Mouse (Mus musculus): ENCODE measurements around the gene 2310011J03Rik.

The 2310011J03Rik gene

DNA sequence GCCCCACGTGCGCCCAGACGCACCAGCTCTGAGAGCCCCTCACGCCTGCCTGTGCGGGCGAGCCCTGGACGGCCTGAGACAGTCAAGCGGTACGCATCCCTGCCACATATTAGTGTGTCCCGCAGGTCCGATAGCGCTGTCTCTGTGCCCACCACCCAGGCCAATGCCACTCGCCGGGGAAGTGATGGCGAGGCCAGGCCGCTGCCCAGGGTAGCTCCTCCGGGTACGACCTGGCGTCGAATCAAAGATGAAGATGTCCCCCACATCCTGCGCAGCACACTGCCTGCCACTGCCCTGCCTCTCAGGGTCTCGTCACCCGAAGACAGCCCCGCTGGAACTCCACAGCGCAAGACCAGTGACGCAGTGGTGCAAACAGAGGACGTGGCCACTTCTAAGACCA lies 5.0 kb downstream of the 2310011J03Rik start:
- no peak for DNase-seq (ENCODE audit: low read depth, low spot score)

DNA sequence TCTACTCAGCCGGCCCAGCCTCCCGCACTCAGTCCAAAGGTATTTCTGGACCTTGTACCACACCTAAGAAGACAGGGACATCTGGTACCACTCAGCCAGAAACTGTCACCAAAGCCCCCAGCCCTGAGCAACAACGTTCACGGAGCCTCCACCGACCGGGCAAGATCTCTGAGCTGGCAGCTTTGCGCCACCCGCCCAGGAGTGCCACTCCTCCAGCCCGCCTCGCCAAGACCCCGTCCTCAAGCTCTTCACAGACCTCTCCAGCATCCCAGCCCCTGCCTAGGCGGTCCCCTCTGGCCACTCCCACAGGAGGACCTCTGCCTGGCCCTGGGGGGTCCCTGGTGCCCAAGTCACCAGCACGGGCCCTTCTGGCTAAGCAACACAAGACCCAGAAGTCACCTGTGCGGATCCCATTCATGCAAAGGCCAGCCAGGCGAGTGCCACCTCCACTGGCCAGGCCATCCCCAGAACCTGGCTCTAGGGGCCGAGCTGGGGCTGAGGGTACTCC lies 5.8 kb downstream of the 2310011J03Rik start:
- DNase-seq (ENCODE audit: low read depth, low spot score): no peak

DNA sequence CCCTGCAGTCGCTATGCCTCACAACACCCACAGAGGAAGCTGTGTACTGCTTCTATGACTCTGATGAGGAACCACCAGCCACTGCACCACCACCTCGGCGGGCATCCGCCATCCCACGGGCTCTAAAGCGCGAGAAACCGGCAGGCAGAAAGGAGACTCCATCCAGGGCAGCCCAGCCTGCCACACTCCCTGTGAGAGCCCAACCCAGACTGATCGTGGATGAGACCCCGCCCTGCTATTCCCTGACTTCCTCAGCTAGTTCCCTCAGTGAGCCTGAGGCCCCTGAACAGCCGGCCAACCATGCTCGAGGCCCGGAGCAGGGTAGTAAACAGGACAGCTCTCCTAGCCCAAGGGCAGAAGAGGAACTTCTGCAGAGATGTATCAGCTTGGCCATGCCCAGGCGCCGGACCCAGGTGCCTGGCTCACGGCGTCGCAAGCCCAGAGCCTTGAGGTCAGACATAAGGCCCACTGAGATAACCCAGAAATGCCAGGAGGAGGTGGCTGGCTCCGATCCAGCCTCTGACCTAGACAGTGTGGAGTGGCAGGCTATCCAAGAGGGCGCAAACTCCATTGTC lies 6.6 kb downstream of the 2310011J03Rik start:
- DNase-seq (ENCODE audit: low read depth, low spot score): no peak

DNA sequence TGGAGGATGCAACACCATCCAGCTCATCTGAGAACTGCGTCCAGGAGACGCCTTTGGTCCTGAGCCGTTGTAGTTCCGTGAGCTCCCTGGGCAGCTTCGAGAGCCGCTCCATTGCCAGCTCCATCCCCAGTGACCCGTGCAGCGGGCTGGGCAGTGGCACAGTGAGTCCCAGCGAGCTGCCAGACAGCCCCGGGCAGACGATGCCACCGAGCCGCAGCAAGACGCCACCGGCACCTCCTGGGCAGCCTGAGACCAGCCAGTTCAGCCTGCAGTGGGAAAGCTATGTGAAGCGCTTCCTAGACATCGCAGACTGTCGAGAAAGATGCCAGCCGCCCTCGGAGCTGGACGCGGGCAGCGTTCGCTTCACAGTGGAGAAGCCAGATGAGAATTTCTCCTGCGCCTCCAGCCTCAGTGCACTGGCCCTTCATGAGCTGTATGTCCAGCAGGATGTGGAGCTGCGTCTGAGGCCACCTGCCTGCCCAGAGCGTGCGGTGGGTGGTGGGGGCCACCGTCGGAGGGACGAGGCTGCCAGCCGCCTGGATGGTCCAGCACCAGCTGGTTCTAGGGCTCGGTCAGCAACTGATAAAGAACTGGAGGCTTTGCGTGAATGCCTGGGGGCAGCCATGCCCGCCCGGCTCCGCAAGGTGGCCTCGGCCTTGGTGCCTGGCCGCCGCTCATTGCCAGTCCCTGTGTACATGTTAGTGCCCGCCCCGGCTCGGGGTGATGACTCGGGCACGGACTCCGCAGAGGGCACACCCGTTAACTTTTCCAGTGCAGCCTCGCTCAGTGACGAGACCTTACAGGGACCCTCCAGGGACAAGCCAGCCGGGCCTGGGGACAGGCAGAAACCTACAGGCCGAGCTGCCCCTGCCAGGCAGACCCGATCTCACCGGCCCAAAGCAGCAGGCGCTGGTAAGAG lies 7.5 kb downstream of the 2310011J03Rik start:
- no peak for DNase-seq (ENCODE audit: low read depth, low spot score)

DNA sequence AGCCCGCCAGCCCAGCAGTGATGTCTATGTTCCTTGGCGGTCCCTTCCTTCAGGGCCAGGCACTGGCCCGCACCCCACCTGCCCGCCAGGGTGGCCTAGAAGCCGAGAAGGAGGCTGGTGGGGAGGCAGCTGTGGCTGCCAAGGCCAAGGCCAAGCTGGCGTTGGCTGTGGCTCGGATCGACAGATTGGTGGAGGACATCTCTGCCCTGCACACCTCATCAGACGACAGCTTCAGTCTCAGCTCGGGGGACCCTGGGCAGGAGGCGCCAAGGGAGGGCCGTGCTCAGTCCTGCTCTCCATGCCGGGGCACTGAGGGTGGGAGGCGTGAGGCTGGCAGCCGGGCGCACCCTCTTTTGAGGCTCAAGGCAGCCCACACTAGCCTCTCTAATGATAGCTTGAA lies 8.8 kb downstream of the 2310011J03Rik start:
- DNase-seq (ENCODE audit: low read depth, low spot score): no peak

DNA sequence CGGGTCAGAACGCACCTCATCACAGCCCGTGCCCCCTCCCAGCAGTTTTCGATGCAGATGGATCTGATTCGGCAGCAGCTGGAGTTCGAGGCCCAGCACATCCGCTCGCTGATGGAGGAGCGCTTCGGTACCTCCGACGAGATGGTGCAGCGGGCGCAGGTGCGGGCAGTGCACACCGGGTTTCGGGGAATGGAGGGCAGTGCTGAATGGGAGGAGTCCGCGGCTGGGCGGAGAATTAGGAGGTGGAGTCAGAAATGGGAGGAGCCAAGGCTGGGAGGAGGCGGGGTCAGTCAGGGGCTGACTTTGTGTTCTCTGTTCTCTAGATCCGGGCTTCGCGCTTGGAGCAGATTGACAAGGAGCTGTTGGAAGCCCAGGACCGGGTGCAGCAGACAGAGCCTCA lies 15.5 kb downstream of the 2310011J03Rik start:
- DNase-seq (ENCODE audit: low read depth, low spot score): no peak

DNA sequence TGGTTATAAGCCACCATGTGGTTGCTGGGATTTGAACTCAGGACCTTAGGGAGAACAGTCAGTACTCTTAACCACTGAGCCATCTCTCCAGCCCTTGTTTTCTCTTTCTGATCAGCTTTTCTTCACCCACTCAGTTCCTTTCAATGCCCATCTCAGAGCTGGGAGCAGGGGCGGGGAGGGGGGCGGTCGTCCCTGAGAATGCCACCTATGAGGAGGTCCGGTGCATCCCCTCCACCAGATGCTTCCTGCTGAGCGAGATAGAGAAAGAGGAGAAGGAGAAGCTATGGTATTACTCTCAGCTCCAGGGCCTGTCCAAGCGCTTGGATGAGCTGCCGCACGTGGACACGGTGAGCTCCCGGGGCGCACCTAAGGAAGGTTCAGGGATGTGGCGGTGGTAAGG lies 15.9 kb downstream of the 2310011J03Rik start:
- no peak for DNase-seq (ENCODE audit: low read depth, low spot score)

DNA sequence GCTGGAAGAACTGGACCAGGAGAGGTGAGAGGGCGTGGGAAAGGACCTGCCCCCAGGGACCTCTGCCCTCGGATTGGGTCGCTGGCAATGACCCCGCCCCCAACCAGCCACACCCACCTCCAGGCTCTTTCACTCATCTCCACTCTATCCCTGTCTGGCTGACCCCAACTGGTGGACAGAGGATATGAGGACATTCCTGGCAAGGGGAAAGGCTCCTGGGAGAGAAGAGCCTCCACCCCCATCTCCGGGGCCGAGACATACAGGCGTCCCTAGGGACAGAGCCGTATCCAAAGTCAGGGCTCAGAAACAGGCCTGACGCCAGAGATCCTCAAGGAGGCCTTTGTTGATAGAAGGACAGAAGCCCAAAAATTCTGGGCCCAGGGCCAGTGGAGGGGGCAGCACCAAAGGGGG lies 17.9 kb downstream of the 2310011J03Rik start:
- no peak for DNase-seq (ENCODE audit: low read depth, low spot score)

DNA sequence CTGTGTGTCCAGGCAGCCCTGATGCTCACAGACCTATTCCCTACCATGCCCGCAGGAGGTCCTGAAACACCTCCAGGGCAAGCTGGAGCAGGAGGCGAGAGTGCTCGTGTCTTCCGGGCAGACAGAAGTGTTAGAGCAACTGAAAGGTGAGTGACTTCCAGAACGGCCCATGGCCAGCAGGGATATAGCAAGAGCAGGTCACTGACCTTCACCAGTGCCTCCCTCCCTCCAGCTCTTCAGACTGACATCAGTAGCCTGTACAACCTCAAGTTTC lies 18.3 kb downstream of the 2310011J03Rik start:
- no peak for DNase-seq (ENCODE audit: low read depth, low spot score)

DNA sequence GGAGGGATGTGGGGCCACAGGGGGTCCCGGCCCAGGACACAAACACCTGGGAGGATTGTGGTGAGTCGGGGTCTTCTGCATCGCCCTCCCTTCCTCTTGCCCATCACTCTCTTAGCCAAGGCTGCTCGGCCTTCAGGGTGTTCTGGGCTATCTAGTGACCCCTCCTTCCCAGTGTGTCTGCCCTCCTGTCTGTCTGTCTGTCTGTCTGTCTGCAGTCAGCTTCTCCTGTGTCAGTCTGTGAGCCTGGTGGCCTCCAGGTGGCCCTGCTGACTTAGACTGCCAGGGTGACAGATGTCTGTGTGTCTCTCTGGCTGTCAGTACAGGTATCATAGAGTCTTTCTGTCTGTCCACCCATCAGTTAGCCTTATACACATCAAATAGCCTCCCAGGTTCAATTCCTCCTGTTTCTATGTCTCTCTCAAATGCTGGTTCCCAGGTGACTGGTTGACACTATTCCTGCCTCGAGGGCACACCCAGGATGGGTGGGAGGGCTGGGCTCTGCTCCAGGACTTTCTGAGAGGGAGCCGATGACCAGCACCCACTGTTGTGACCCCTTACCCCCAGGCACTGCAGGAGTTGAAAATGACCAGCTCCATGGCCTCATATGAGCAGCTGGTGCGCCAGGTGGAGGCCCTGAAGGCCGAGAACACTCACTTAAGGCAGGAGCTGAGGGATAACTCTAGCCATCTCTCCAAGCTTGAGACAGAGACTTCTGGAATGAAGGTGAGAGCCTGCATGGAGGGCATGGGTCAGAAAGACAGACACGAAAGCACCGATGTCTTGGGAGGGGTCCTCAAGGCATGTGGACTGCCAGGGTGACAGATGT lies 18.9 kb downstream of the 2310011J03Rik start:
- DNase-seq (ENCODE audit: low read depth, low spot score): no peak

DNA sequence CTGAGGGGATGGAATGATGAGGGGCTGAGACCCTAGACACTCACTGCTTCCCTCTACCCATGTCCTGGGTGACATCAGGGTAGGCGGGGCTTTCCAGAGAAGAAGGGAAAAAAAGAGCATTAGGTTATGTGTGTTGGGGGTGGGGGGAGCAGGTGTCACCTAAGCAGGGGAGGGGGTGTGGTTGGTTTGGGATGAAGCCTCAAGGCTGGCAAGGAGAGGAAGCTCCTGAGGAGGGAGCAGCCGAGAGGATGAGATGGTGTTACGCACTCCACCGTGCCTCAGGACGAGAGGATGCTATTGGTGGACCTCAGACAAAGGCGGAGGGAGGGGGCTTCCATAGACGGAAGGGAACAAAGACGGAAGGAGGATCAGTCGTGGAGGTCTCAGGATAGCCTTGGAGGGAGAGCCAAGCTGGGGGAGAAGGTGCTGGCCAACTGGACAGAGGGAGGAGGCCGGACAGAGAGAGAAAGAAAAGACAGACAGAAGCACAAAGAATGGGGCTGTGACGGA lies 19.6 kb downstream of the 2310011J03Rik start:
- DNase-seq (ENCODE audit: low read depth, low spot score): peak; percentile 87

DNA sequence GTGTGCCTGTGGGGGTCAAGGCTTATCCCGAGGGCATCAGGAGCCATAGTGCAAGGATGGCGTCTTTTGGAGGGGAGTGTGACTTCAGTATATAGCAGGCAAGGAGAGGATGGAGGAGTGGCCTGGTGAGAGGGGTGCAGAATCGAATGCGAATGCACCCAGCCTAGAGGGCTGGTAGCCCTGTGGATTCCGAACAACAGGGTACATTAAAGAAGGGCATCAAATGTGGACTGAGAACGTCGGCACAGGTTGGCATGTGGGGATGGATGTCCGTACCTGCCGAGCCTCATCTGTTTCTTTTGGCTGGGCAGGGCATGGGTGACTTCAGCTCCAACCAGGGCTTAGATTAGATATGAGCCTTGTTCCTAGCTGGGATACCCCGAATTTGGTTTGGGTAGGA lies 20.5 kb downstream of the 2310011J03Rik start:
- no peak for DNase-seq (ENCODE audit: low read depth, low spot score)

DNA sequence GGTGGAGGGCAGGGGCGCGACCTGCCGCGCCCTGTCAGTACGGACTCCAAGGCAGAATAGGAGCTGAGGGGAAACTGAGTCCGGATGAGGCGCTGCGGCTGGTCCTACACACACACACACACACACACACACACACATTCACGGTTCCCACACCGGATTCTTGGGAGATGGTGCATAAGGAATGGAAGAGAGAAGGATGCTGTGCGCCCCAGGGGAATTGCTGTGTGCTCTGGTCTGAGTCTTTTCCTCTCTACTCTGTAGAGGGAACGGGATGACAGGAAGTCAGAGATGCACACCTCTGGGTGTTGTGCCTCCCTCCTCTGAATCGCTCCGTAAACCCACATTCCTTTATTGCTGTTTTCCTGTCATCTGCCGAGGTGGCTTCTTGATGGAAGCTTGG lies 21.0 kb downstream of the 2310011J03Rik start:
- no peak for DNase-seq (ENCODE audit: low read depth, low spot score)

DNA sequence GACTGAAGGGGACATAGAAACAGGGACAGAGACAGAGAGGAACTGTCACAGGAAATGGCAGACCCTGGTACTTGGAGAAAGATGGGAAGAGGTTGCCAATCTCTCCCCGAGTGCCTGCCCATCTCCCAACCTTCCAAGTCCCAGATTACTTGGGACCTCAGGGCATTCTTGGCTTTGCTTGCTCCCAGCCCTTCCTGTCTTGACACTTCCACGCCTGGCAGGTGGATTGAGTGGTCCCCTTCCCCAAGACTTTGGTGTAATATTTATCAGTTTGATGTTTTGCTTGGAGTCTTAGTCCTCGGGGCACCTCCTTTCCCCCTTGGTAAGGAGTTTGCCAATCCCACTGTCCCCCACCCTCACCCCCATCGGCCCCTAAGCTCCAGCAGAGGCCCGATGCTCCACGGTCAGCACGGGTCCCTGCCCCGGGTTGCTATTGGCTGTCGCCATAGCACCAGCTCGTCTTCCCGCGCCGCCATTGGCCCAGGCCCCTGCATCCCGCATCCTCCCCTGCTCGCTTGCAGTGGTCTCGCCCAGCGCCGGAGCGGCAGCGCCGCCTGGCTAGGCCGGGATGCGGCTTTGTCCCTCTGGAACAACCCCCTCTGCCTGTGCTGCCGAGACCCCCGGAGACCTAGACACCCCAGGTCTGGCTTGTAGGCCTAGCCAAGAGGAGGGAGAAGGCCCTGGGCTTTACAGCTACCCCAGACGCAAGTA lies 21.6 kb downstream of the 2310011J03Rik start:
- peak; percentile 87 for DNase-seq (ENCODE audit: low read depth, low spot score)

DNA sequence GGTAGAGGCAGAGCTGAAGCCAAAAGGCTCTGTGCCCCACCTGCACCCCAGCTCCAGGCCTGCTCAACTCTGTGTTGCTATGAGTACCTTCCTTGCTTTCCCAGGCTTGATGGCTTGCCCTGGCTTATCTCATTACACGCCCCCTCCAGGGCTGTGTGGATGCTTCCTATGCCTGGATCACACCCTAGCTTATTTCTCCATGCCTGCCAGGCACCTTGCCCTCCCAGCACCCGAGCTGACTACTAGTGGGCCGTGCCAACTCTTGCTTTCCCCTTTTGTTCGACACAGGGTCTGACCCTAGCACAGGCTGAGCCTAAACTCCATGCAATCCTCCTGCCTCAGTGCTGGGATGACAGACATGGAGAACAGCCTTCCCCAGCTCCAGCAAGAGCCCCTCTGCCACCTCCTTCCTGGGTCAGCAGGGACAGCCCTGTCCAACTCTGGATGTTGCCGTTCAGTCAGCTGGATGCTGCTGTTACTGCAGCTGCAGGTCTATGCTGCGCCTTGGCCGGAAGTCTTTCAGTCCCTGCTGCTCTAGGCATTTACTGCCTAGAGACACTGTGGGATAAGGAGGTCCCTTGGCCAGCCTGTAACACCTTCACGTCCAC lies 22.7 kb downstream of the 2310011J03Rik start:
- DNase-seq (ENCODE audit: low read depth, low spot score): no peak

DNA sequence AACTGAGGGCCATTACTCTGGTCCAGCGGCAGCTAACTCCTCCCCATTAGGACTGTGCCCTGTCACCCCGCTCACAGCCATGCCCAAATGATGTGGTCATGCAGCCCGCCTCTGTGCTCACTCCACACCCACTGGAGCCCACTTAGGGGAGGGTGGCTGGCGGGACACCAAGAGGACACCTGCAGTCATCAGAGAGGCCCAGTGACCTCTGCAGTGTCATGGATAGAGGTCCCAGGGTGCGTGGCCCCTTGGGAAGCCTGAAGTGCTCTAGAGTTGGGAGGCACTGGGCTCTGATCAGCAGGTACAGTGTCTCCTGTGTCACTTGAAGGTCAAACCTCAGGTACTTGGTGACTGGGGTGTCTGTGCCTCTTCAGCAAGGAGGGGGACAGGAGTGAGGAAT lies 23.5 kb downstream of the 2310011J03Rik start:
- DNase-seq (ENCODE audit: low read depth, low spot score): no peak

DNA sequence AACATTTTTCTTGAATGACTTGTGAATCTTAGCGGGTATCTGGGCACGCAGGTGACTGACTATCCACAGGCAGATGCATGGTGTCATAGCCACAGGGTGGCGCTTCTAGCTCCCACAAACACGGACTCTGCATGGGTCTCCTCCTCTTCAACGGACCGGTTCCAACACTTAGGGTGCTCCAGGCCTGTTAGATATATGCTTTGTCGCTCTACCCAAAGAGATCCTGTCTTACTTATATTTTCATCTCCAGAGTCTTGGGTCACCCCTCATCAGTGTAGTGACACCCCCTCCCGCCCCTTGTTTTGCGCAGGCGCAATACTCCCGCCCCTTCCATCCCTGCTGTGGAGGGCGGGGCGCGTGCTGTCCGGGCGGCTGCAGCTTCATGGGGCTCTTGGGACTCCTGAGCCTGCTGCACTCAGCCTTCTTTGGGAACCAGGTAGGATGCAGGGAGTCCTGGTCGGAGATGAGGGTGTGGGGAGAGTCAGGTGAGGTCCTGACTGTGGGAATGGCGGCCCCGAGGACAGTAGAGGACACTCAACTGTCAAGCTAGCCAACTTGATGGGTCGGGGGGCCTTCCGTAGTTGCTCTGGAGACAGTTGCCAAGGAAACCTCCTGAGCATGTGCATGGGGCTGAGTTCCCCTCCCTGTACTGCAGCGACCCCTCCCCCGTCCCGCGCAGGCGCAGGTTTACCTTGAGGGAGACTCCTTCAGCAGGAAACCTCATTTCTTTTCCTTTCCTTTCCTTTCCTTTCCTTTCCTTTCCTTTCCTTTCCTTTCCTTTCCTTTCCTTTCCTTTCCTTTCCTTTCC lies 24.5 kb downstream of the 2310011J03Rik start, which contains the start of gene Apc2:
Gene Apc2 (plus strand): TSS at position 360 of the 808 bp plus-strand sequence.
- DNase-seq (ENCODE audit: low read depth, low spot score): peak; percentile 85

DNA sequence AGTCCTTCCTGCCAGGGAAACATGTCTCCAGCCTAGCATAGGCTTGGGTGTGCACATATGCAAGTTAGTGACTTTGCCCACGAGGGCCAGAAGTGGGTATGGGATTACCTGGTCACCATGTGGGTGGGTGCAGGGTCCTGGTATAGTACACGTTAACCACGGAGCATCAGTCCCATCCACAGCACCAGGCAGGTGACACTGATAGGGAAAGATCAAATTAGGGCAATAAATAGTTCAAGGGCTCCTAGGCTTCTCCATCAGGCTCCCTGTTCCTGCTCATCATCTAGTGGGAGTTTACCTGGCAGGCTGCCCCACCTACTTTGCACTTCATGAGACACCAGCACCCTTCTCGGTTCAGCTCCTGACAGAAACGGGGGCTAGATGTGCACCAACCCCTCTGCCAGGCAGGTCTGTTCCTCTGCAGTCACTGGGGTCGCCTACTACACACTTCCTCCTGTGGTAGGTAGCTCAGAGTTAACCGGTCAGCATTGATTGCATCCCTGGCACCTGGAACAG lies 25.5 kb downstream of the 2310011J03Rik start:
- DNase-seq (ENCODE audit: low read depth, low spot score): no peak

DNA sequence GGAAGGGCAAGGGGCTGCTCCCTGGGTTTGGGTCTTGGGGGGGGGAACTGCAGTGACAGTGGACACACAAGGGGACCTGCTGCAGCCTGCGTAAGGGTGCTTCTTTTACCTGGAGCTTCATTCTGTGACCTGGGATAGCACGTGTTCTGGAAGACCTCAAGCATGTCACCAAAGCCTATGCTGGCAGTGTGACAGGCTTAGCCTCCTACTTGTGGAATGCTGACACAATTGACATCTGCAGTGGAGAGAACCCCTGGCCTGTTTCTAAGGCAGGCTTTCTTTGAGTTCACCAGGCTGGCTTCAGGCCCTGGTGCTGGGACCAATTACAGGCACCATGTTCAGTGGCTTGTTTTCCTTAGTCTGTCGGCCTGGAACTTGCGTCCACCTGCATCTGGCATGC lies 26.0 kb downstream of the 2310011J03Rik start:
- no peak for DNase-seq (ENCODE audit: low read depth, low spot score)

DNA sequence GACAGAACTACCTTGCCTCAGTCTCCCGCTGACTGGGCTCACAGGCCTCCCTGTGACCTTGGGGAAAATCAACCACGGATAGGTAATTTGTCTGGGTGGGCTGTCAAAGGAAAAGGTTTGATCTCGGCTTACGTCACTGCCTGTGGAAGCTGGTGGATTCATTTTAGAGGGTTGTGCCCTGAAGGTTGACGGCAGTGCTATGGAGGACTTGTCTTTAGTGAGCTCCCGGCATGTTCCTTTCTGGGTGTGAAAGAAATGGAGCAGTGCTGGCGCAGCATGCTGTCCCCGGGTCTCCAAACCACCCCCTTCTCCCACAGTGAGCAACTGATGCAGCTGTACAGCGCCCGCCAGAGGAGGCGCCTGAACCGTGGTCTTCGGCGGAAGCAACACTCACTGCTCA lies 27.0 kb downstream of the 2310011J03Rik start:
- DNase-seq (ENCODE audit: low read depth, low spot score): no peak
